Mouse (Mus musculus): ENCODE results near the gene Scn1b. TPM values are rescaled to one million over a fixed set of nuclear protein-coding genes. Genes with fewer than 3 reads are reported as not detected.

Gene Scn1b
- polyA plus RNA-seq, 1 experiment from 2014 or later: 9.4 TPM

GRCm38 (mm10) chr7:31082106-31082505 lies 44.7 kb downstream of the Scn1b start:
- Histone ChIP-seq H3K4me3 (ENCODE audit: low read depth, low read length) (no peak overlapping the region), H3K4me2 (ENCODE audit: low read depth, low read length) (no peak overlapping the region), H3K36me3 (ENCODE audit: control insufficient read depth, insufficient read depth, low read length) (no peaks in the 10 kb centered on the region), H3K9ac (ENCODE audit: low read depth, low read length) (no peak overlapping the region), H3K9me3 (ENCODE audit: control insufficient read depth, low read length) (no peaks in the 10 kb centered on the region), H3K27ac (replicated peaks; ENCODE audit: low read depth, low read length) (no peak overlapping the region), H3K27me3 (replicated peaks; ENCODE audit: control insufficient read depth, insufficient read depth, low read length) (no peaks in the 10 kb centered on the region), H3K4me1 (ENCODE audit: control insufficient read depth, insufficient read depth, low read length) (peaks cover 19% of the 10 kb centered on the region)
- DNase-seq (ENCODE audit: low spot score) (no peak), ATAC-seq (ENCODE audit: low read depth) (no peak)

GRCm38 (mm10) chr7:31081106-31081505 lies 45.7 kb downstream of the Scn1b start:
- H3K27ac ChIP-seq (replicated peaks; ENCODE audit: low read depth, low read length): no peak overlapping the region
- no peak overlapping the region for H3K4me2 ChIP-seq (ENCODE audit: low read depth, low read length)
- no peaks in the 10 kb centered on the region for H3K9me3 ChIP-seq (ENCODE audit: control insufficient read depth, low read length)
- no peak for ATAC-seq (ENCODE audit: low read depth)
- WGBS: 24% methylated on average over 1 of the region's 1 CpGs
- H3K4me1 ChIP-seq (ENCODE audit: control insufficient read depth, insufficient read depth, low read length): peaks cover 23% of the 10 kb centered on the region
- no peaks in the 10 kb centered on the region for H3K27me3 ChIP-seq (replicated peaks; ENCODE audit: control insufficient read depth, insufficient read depth, low read length)
- no peaks in the 10 kb centered on the region for H3K36me3 ChIP-seq (ENCODE audit: control insufficient read depth, insufficient read depth, low read length)
- no peak overlapping the region for H3K9ac ChIP-seq (ENCODE audit: low read depth, low read length)
- H3K4me3 ChIP-seq (ENCODE audit: low read depth, low read length): no peak overlapping the region
- DNase-seq (ENCODE audit: low spot score): no peak

- H3K27me3 ChIP-seq (replicated peaks; ENCODE audit: control insufficient read depth, insufficient read depth, low read length): no peaks in the 10 kb centered on the region
- 25% methylated on average over 3 of the region's 3 CpGs for WGBS
Measured at GRCm38 (mm10) chr7:31080611-31081010, 46.2 kb downstream of the Scn1b start.

GRCm38 (mm10) chr7:31079670-31080069 lies 47.1 kb downstream of the Scn1b start:
- no peaks in the 10 kb centered on the region for H3K36me3 ChIP-seq (ENCODE audit: control insufficient read depth, insufficient read depth, low read length)
- WGBS: 86% methylated on average over 8 of the region's 8 CpGs
- H3K27ac ChIP-seq (replicated peaks; ENCODE audit: low read depth, low read length): no peak overlapping the region
- no peaks in the 10 kb centered on the region for H3K9me3 ChIP-seq (ENCODE audit: control insufficient read depth, low read length)
- no peak overlapping the region for H3K4me3 ChIP-seq (ENCODE audit: low read depth, low read length)
- DNase-seq (ENCODE audit: low spot score) (no peak), ATAC-seq (ENCODE audit: low read depth) (no peak)
- H3K4me1 ChIP-seq (ENCODE audit: control insufficient read depth, insufficient read depth, low read length): peaks cover 18% of the 10 kb centered on the region
- H3K9ac ChIP-seq (ENCODE audit: low read depth, low read length): no peak overlapping the region
- no peak overlapping the region for H3K4me2 ChIP-seq (ENCODE audit: low read depth, low read length)
- H3K27me3 ChIP-seq (replicated peaks; ENCODE audit: control insufficient read depth, insufficient read depth, low read length): no peaks in the 10 kb centered on the region

More at GRCm38 (mm10) chr7:31080611-31081010, 46.2 kb downstream of the Scn1b start:
- H3K4me2 ChIP-seq (ENCODE audit: low read depth, low read length): no peak overlapping the region
- H3K4me3 ChIP-seq (ENCODE audit: low read depth, low read length): no peak overlapping the region
- no peak overlapping the region for H3K27ac ChIP-seq (replicated peaks; ENCODE audit: low read depth, low read length)
- no peak for DNase-seq (ENCODE audit: low spot score)
- no peak overlapping the region for H3K9ac ChIP-seq (ENCODE audit: low read depth, low read length)
- no peaks in the 10 kb centered on the region for H3K36me3 ChIP-seq (ENCODE audit: control insufficient read depth, insufficient read depth, low read length)
- no peak for ATAC-seq (ENCODE audit: low read depth)
- H3K9me3 ChIP-seq (ENCODE audit: control insufficient read depth, low read length): no peaks in the 10 kb centered on the region
- peaks cover 23% of the 10 kb centered on the region for H3K4me1 ChIP-seq (ENCODE audit: control insufficient read depth, insufficient read depth, low read length)

GRCm38 (mm10) chr7:31077885-31078445 lies 48.8 kb downstream of the Scn1b start:
- no peaks in the 10 kb centered on the region for H3K9me3 ChIP-seq (ENCODE audit: control insufficient read depth, low read length)
- H3K27me3 ChIP-seq (replicated peaks; ENCODE audit: control insufficient read depth, insufficient read depth, low read length): no peaks in the 10 kb centered on the region
- 38% methylated on average over 5 of the region's 5 CpGs for WGBS
- H3K27ac ChIP-seq (replicated peaks; ENCODE audit: low read depth, low read length): peak overlapping the region; percentile 4; the same call in 1 of the 2 replicates
- no peak overlapping the region for H3K9ac ChIP-seq (ENCODE audit: low read depth, low read length)
- H3K4me2 ChIP-seq (ENCODE audit: low read depth, low read length): no peak overlapping the region
- peaks cover 8% of the 10 kb centered on the region; the same call in 1 of the 2 replicates for H3K4me1 ChIP-seq (ENCODE audit: control insufficient read depth, insufficient read depth, low read length)
- DNase-seq (ENCODE audit: low spot score) (peak; percentile 89), ATAC-seq (ENCODE audit: low read depth) (peak; percentile 38; the same call in 1 of the 2 replicates)
- H3K36me3 ChIP-seq (ENCODE audit: control insufficient read depth, insufficient read depth, low read length): no peaks in the 10 kb centered on the region
- no peak overlapping the region for H3K4me3 ChIP-seq (ENCODE audit: low read depth, low read length)

GRCm38 (mm10) chr7:31077470-31077869 lies 49.3 kb downstream of the Scn1b start:
- ATAC-seq (ENCODE audit: low read depth): peak; percentile 58; the same call in 1 of the 2 replicates
- H3K27ac ChIP-seq (replicated peaks; ENCODE audit: low read depth, low read length): peak overlapping the region; percentile 52

GRCm38 (mm10) chr7:31076492-31076891 lies 50.3 kb downstream of the Scn1b start, which contains the start of gene Fxyd3:
Gene Fxyd3, minus strand, starts transcription at chr7:31076704.
- Histone ChIP-seq H3K4me1 (ENCODE audit: control insufficient read depth, insufficient read depth, low read length) (peaks cover 8% of the 10 kb centered on the region; the same call in 1 of the 2 replicates), H3K9ac (ENCODE audit: low read depth, low read length) (0 out of 2 replicates have a peak within 1 kb of the TSS, but pooled peaks have one; percentile 3), H3K4me3 (ENCODE audit: low read depth, low read length) (peak within 1 kb of the TSS; percentile 4; the same call in 1 of the 2 replicates), H3K4me2 (ENCODE audit: low read depth, low read length) (peak within 1 kb of the TSS; percentile 25), H3K36me3 (ENCODE audit: control insufficient read depth, insufficient read depth, low read length) (no peaks in the 10 kb centered on the region), H3K27me3 (replicated peaks; ENCODE audit: control insufficient read depth, insufficient read depth, low read length) (no peaks in the 10 kb centered on the region), H3K27ac (replicated peaks; ENCODE audit: low read depth, low read length) (peak within 1 kb of the TSS; percentile 52), H3K9me3 (ENCODE audit: control insufficient read depth, low read length) (no peaks in the 10 kb centered on the region)
- DNase-seq (ENCODE audit: low spot score): peak; percentile 65
- ATAC-seq (ENCODE audit: low read depth): peak; percentile 60; the same call in 1 of the 2 replicates
- 30% methylated on average over 5 of the region's 5 CpGs for WGBS

More at GRCm38 (mm10) chr7:31077470-31077869, 49.3 kb downstream of the Scn1b start:
- Histone ChIP-seq H3K4me3 (ENCODE audit: low read depth, low read length) (no peak overlapping the region), H3K9ac (ENCODE audit: low read depth, low read length) (no peak overlapping the region), H3K4me1 (ENCODE audit: control insufficient read depth, insufficient read depth, low read length) (peaks cover 8% of the 10 kb centered on the region; the same call in 1 of the 2 replicates), H3K9me3 (ENCODE audit: control insufficient read depth, low read length) (no peaks in the 10 kb centered on the region), H3K27me3 (replicated peaks; ENCODE audit: control insufficient read depth, insufficient read depth, low read length) (no peaks in the 10 kb centered on the region), H3K36me3 (ENCODE audit: control insufficient read depth, insufficient read depth, low read length) (no peaks in the 10 kb centered on the region), H3K4me2 (ENCODE audit: low read depth, low read length) (no peak overlapping the region)
- 15% methylated on average over 6 of the region's 6 CpGs for WGBS
- peak; percentile 54 for DNase-seq (ENCODE audit: low spot score)

- ATAC-seq (ENCODE audit: low read depth): no peak
- no peak overlapping the region for H3K4me2 ChIP-seq (ENCODE audit: low read depth, low read length)
- peaks cover 8% of the 10 kb centered on the region; the same call in 1 of the 2 replicates for H3K4me1 ChIP-seq (ENCODE audit: control insufficient read depth, insufficient read depth, low read length)
- no peak overlapping the region for H3K27ac ChIP-seq (replicated peaks; ENCODE audit: low read depth, low read length)
- no peaks in the 10 kb centered on the region for H3K36me3 ChIP-seq (ENCODE audit: control insufficient read depth, insufficient read depth, low read length)
- WGBS: 77% methylated on average over 5 of the region's 5 CpGs
- H3K9me3 ChIP-seq (ENCODE audit: control insufficient read depth, low read length): no peaks in the 10 kb centered on the region
- H3K9ac ChIP-seq (ENCODE audit: low read depth, low read length): no peak overlapping the region
- no peaks in the 10 kb centered on the region for H3K27me3 ChIP-seq (replicated peaks; ENCODE audit: control insufficient read depth, insufficient read depth, low read length)
- DNase-seq (ENCODE audit: low spot score): no peak
- no peak overlapping the region for H3K4me3 ChIP-seq (ENCODE audit: low read depth, low read length)
Measured at GRCm38 (mm10) chr7:31074713-31075069, 52.1 kb downstream of the Scn1b start.

All from embryonic facial prominence, embryonic 14.5 days (tissue).